Mouse (Mus musculus) regulatory T cell (primary cell): Measurements from ENCODE around the gene Arl14ep.
"Not testable (repeated sequence)": the region's sequence is repeated elsewhere in the genome, so short reads cannot be mapped to it uniquely, and the experiment has no call there.

Experiments used
- in situ Hi-C: fragments of 300-600 bp; cut with MboI, MseI; formaldehyde crosslinking; loops from one replicate; pipeline ENCODE4 v1.15.1; 2025; ENCODE audit warnings: high pct_unique_total_duplicates

Gene Arl14ep

DNA sequence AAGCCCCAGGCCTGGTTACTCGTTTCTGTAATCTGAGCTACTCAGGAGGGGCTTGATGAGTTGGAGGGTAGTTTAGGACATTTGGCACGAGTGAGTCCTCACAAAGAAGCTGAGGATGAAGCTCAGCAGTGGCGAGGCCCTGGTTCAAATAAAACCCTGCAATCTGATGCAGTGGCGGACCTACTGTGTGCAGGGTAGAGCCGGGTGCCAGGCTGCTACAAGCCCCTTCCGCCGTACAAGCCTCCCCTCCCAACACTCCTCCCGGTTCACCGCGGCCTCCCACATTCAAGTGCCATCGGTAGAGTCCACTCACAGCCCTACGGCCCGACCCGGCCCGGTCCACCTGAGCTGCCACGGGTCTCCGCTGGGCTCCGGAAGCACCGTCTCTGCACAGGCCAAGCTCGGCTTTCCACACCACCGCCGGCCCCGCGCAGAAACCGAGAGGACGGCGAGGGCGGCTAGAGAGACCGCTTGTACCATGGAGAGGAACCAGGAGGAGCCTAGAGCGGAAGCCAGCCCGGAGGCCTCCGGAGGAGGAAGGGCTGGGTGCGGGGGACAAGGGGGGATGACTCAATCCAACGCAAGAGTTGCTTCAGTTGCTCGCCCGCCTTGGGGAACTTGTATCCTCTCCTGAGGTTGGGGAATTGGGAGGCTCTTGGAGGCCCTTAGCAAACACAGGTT lies at the start of gene Arl14ep:
Gene Arl14ep, minus strand, starts transcription at position 466 of the 681 bp plus-strand sequence.
- in situ Hi-C loops: loop anchor here (10.0 to 25.0 kb wide), 2 partner anchors 979 to 1562 kb away; no protein-coding TSS in a partner anchor

DNA sequence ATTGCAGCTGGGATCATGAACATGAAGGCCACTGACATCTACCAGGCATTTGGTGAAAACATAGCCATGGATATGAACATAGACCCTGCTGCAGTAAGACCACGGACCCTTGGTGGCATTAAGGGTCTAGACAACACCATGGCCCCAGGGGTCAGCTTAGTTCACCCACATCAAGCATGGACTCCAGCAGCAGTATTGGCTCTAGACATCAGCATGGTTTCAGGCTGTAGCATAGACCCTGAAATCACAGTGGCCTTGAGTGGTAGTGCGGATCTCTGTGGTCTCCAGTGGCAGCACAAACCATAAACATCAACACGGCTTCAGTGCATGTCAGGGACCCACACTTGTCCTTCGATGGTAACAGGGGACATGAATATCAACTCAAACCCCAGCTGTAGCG lies 48.5 kb upstream of the Arl14ep start:
- in situ Hi-C loops: no loop called here

DNA sequence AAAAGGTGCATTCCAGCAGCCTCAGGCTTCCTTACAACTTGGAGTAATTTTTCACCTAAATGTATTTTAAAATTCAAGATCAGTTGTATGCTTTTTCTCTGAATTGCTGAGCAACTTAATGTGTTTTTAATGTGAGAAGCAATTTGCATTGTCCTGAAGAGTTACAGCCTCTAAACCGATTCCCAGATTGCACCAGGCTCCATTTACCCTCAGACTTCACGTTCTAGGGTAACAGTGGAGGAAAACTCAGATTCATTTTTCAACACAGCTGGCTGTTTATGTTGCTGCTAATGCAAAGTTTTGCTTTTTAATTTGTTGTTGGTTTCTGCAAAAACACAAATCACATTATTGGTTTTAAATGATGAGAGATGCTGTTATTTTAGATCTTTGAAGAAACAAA lies 45.1 kb upstream of the Arl14ep start:
- in situ Hi-C loops: no loop called here

DNA sequence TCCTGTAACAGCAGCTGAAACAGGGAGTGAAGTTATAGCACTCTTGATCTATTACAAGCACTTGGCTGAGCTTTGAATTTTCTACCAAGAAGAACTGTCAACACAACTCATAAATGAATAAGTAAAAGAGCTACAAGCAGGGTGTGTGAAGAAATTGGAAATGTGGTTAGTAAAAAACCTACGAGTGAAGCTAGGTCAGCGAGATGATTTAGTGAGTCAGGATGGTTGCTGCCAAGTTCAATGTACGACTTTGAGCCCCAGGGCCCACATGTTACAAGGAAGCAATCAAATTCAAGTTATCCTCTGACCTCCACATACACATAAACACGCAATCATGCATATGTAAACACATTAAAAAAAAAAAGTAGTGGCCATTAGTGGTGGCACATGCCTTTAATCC lies 38.9 kb upstream of the Arl14ep start:
- in situ Hi-C loops: no loop called here

DNA sequence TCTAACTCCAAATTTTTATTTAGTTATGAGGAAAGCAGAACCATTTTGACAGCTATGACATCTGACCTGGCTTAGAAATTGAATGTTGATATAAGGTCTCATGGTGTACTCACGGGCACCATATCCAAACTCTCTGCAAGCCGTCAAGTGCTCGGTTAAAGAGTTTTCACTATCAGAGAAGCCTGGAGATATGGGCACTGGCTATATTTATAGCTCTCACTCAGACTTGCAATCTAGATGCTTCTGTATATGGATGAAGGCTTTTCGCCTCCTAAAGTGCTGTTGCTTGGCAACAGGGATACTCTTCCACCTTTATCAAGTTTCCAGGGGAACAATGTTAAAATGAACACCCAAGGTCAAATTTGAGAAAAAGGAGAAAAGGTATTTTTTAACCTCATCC lies 38.1 kb upstream of the Arl14ep start:
- in situ Hi-C loops: no loop called here

DNA sequence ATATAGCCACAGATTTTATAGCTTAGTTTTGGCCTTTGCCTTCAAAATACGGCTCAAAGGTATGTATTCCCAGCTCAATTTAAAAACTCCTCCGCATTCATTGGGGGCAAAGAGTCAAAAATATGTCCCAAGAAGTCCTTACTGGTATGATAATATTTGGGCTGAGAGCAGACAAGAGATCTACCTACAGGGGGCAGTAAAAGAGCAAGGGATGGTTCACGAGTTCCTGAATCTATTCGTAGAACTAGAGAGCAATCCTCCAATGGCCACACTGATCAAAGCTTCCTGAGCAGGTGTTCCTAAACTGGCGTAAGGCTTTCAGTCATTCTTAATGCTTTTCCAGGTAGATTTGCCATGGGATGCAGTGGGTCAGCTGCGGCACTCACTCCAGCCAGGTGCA lies 35.9 kb upstream of the Arl14ep start:
- in situ Hi-C loops: no loop called here

DNA sequence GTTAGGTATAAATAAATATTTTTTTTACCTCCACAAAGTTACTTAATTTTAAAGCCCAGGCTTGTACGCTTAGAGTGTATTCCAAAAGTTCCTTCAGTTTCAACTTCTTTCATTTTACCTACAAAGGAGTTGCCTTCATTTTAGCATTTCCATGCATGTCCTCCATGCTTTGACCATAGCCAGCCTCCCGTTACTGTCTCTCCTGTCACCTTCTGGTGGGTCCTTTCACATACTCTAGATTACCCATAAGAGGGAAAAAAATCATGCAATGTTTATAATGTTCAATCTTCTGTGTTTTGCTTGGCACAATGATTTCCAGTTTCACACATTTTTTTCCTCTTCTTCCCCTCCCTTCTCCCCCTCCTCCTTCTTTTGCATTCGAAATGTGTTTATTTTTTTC lies 32.2 kb upstream of the Arl14ep start:
- in situ Hi-C loops: no loop called here

DNA sequence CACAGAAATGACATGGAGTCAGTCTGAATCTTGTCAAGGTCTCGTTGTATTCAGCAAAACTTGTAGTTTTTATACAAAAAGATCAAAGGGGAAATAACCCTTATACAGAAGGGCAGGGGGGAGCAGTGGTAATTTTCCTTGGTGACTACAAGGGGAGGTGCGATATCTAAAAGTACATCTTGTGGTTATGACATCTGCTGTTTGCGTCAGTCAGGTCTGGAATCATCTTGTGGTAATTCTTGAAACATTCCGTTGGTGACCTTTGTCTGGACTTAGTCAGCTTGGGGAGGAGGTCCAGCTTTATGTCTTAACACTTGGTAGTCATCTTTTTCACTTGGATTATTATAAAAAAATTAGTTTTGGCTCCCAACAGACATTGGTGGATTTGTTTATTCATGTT lies 31.7 kb upstream of the Arl14ep start:
- in situ Hi-C loops: not testable (repeated sequence)

DNA sequence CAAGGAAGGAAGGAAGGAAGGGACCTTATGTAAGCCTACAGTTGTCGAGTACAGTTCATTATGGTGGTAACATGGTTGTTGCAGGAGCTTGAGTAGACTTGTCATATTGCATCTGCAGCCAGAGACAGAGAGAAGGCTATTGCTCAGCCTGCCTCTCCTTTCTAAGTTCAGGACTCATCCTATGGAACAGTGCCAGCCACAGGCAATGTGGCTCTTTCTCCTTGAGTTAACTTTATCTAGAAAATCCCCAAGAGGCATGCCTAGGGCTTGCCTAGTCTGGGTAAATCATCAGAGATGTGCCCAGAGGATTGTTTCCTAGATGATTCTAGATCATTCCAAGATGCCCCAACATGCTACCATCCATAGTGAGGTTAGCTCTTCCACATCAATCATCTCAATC lies 17.0 kb upstream of the Arl14ep start:
- in situ Hi-C loops: no loop called here

DNA sequence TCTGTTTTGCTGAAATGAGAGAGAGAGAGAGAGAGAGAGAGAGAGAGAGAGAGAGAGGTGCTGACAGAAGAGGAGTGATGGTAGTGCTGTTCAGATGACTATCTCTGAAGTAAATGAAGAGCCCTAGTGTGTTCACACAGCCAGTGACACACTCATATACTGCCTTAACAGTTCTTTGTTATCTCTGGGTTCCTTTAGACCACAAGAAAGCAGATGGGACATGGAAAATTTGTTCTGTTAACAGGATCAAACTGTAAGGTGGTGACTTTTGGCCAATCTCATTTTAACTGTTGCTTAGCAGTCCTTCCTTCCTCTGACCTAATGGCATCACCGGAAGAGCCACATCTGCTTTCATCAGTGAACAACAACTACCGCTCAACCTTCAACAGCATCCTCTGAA lies 10.7 kb upstream of the Arl14ep start:
- in situ Hi-C loops: no loop called here

DNA sequence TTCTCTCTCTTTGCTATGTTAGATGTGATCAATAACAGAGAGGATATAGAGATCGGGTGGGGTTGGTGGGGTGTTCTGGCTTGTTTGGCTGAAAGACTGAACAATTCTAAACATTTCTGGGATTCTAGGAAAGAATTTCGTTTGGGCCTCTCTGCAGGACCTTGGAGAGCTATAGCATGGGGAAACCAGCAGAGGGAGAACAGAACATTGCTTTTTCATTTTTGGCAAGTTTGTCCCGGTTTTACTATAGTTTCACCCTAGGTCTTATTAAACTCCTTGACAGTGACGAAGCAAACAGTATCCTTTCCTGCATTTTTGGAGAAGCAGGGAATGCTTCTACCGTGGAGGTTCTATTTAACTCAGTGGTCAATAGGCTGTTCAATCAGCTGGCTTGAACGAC lies 8.3 kb upstream of the Arl14ep start:
- in situ Hi-C loops: no loop called here

DNA sequence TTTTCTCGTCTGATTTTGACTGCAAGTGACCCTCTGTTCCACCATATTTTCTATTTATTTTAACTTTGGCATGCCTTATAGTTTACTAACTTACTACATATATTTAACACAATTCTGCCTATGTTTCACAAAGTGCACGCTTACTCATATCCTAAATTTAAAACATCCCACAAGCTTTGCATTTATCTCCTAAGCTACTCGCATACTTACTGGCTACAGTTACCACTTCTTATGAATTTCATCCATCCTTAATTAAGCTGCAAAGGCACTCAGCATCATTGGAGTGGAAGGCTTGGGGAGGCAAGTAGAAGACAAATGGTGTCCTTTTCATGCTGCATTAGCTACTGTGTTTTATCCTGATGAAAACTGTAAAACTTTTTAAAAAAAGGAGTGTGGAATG lies 2.2 kb upstream of the Arl14ep start:
- in situ Hi-C loops: loop anchor here (10.0 kb wide), 1 partner anchor 982 kb away; no protein-coding TSS in a partner anchor

DNA sequence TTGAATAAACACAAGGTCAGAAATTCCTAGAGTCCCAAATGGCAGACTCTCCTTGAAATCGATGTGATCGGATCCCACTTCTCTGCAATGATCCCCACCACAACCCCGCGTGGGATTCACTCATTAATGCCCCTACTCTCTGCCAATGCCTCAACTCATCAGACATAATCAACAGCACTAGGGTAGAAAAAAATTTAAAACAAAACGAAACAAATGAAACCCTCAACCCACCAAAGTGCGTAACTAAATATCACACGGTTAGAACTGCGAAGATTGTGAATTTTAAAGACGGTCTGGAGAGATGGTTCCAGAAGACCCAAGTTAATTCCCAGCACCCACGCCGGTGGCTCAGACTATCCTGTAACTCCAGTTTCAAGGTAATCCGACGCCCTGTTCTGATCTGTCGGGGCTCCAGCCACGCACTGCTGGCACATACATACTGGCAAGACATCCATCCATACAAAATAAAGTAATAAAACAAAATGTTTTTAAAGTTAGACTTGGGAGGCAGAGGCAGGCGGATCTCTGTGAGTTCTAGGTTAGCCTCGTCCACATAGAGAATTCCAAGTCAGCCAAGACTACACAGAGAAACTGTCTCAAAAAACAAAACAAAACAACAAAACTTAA lies 779 bp downstream of the Arl14ep start:
- in situ Hi-C loops: loop anchor here (10.0 to 25.0 kb wide), 2 partner anchors 979 to 1561 kb away; no protein-coding TSS in a partner anchor

DNA sequence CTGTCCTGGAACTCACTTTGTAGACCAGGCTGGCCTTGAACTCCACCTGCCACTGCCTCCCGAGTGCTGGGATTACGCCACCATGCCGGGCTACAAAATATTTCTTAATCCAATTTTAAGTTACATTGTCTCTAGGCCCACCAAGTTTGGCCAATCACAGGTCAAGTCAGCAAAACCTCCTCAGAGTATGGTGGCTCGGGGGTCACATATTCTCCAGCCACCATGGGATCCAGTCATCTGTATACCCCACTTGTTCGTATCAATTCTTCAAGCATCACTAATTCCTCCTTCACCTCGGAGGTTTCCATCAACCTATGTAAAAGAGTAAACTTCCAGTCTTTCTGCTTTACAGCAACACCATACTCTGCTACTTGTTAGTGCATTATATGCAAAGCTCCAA lies 1.4 kb downstream of the Arl14ep start:
- in situ Hi-C loops: loop anchor here (10.0 to 25.0 kb wide), 2 partner anchors 978 to 1561 kb away; no protein-coding TSS in a partner anchor

DNA sequence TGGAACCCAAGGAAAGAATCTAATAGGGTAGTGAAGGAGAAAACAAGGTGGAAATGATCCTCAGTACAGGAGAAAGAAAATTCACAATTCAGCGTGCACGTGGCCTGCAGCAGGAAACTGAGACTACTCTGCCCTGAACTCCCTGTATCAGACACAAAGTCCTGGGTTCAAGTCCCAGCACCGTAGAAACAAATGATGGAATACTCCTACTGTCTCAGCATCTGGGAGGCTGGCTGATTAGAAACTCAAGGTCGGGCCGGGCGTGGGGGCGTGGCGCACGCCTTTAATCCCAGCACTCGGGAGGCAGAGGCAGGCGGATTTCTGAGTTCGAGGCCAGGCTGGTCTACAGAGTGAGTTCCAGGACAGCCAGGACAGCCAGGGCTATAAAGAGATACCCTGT lies 3.3 kb downstream of the Arl14ep start:
- in situ Hi-C loops: loop anchor here (10.0 to 25.0 kb wide), 2 partner anchors 976 to 1559 kb away; no protein-coding TSS in a partner anchor

DNA sequence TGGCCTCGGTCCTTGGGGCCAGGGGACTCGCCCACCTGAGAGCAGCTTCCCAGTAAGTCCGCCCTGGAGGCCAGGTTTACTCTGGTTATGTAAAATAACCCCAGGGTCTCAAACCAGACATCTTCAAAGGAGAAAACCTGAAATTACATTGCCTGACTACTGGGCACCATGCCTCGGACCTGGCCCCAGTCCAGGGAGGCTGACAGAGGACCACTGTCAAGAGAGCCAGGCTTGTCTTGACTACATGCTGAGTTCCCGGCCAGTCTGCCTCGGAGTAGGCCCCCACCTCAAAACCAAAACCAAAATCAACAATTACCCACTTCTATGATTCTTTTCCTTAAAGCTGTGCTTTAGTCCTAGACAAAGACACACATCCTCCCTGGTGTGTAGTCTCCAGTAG lies 5.9 kb downstream of the Arl14ep start:
- in situ Hi-C loops: loop anchor here (25.0 kb wide), 1 partner anchor 1556 kb away; no protein-coding TSS in a partner anchor

DNA sequence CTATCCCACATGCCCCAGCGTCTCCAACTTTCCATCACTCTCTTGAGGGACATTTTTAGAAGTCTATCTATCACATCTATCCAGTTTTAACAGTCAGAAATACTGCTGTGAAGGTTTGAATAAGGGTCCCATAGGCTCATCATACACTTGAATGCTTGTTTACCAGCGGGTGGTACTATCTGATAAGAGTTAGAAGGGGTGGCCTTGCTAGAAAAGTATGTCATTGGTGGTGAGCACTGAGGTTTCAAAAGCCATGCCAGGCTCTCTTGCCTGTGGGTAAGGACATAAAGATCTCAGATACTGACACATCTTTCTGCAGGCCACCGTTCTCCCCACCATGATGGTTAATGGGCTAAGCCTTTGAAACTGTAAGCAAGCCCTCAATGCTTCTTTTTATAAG lies 10.7 kb downstream of the Arl14ep start:
- in situ Hi-C loops: loop anchor here (25.0 kb wide), 1 partner anchor 1551 kb away; no protein-coding TSS in a partner anchor

DNA sequence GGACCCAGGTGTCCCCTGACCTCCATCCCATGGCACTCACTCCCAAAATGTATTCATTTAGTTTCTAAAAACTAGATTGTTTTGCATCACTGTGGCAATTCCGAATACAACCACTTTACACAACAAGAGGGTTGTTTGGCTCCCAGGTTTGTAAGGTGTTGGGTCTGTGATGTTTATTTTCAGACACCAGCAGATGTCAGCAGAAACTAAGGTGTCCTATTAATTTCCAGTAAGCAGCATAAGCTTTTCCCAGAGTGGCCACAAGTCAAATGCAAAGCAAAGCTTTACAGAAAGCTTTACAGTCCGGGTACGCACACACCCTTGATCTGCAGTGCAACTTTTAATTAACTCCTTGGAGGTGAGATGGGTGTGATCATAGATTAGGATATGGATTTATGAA lies 12.6 kb downstream of the Arl14ep start:
- in situ Hi-C loops: loop anchor here (25.0 kb wide), 1 partner anchor 1549 kb away; no protein-coding TSS in a partner anchor

DNA sequence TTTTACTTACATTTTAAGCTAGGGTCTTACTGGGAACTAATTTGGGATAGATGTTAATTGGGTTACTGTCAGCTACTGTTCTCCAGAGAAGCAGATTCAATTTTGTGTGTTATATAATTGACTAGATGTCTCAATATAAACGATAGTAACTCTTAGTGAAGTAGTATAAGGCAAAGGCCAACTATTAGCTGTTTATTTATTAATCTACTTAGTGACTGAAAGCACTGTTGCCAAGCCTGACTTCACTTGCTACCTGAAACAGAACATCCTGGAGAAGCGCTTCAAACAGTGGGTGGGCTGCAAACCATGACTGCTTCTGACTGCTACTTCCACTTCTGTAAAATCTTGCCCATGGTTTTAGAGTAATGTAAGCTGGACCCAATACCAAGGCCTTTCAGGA lies 13.2 kb downstream of the Arl14ep start:
- in situ Hi-C loops: loop anchor here (25.0 kb wide), 1 partner anchor 1549 kb away; no protein-coding TSS in a partner anchor

DNA sequence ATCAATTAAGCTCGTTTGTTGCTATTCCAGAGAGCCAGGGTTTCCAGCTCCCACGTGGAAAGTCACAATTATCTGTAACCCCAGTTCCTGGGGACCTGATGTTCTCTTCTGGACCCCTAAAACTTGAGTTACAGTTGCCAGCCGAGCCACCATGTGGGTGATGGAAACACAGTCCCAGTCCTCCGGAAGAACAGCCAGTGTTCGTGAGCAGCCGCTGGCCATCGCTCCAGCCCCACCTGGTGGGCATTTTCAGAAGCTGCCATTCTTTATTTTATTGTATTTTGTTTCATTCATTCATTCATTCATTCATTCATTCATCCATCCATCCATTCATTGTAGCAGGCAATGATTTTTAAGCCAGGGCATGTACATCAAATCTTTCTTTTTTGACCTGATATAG lies 14.0 kb downstream of the Arl14ep start:
- in situ Hi-C loops: loop anchor here (25.0 kb wide), 1 partner anchor 1548 kb away; no protein-coding TSS in a partner anchor

DNA sequence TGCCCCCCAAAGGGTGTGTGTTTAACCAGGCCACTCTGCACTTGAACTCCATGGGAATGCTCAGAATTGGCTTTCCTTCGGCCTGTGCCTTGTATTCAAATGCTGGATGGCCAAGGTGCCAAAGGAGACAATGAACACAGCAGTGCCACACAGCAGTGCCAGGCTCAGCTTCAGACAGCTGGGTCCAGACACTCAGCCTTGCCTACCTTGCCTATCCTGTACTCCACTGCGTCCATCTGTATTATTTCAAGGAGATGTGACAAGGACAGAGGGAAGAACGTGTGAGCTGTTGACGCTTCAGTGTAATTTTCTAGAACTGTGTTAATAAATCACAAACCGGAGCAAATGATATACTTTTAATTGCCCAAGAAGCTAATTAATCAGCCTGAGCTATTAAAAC lies 14.8 kb downstream of the Arl14ep start:
- in situ Hi-C loops: loop anchor here (5.0 to 25.0 kb wide), 2 partner anchors 527 to 1547 kb away; no protein-coding TSS in a partner anchor

DNA sequence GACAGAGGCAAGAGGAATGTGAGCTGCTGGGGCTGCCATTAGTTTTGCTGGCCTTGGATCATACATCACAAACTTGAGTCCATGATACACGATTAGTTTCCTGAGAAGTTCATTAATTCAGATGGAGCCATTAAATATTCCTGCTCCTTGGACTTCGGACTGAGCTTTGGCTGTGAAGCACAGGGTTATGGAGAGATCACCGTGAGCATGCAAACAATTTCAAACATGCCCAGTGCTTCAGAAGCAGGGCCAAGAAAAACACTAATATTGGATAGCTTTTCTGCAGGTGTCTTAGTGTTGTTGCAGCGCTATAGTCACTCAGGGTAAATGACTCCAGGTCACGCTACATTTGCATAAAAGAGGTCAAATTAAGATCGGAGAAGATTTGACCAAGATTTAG lies 15.3 kb downstream of the Arl14ep start:
- in situ Hi-C loops: loop anchor here (5.0 to 25.0 kb wide), 2 partner anchors 527 to 1547 kb away; no protein-coding TSS in a partner anchor

DNA sequence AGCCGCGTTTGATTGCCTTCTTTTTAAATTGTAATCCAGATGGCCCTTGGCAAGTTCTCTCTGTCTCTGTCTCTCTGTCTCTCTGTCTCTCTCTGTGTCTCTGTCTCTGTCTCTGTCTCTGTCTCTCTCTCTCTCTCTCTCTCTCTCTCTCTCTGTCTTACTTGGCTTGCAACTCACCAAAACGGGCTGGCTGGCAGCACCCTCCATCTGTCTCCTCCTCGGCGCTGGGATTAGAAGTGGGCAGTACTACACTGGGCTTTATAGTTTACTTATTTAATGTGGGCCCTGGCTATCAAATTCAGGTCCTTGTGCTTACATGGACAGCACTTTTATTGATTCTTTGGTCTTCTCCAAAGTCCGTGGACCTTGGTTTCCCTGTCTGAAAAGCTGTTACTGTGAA lies 18.1 kb downstream of the Arl14ep start:
- in situ Hi-C loops: loop anchor here (5.0 to 25.0 kb wide), 2 partner anchors 524 to 1544 kb away; no protein-coding TSS in a partner anchor
